Mouse (Mus musculus): Measurements from ENCODE around the gene Gm7971. TPM values are rescaled to one million over a fixed set of nuclear protein-coding genes. Genes with fewer than 3 reads are reported as not detected.

Gene Gm7971
- polyA plus RNA-seq (2017; shearing (Covaris generic)), result not detected

GRCm38 (mm10) chr5:95594775-95595174, at the start of gene Gm7971:
TSS of gene Gm7971 (minus strand) at chr5:95594875.

Other genes starting within 250 kb of the Gm7971 start
- gene D5Ertd577e, start 138.1 kb downstream of the Gm7971 start, polyA plus RNA-seq (2017; shearing (Covaris generic)), result not detected
- gene Gm3286, start 84.1 kb downstream of the Gm7971 start, polyA plus RNA-seq (2017; shearing (Covaris generic)), result not detected
- not detected for gene Gm7978, start 141.3 kb upstream of the Gm7971 start, polyA plus RNA-seq (2017; shearing (Covaris generic))
- 1.2 TPM for gene Gm7982, start 147.1 kb upstream of the Gm7971 start, polyA plus RNA-seq (2017; shearing (Covaris generic))
- gene E330014E10Rik, start 181.1 kb upstream of the Gm7971 start, polyA plus RNA-seq (2017; shearing (Covaris generic)), result not detected

All from effector memory CD4-positive, alpha-beta T cell, adult 7 months (primary cell).